Comparison of ENCODE assay signal across 31 mouse cellular contexts in the genomic region with DNA sequence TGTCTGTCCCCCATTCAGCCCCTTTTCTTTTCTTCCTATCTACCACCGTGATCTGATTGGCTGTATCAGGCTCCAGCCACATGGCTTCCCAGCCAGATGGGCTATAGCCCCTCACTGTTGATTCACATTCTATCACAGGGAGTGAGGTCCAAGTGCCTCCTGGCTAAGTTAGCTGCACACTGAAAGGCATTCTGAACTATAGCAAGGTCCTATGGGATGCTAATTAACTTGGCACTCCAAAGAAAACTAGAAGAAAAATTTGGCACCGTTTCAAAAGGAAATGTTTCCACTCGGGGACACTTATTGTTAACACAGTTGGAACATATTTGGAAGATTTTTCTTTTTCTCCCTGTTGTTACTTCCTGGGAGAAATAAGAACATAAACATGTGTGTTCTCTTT. TPM values are rescaled to one million over a fixed set of nuclear protein-coding genes. Genes with fewer than 3 reads are reported as not detected.
DNase-seq lines count a peak whose midpoint lies in the region; ATAC-seq and TF ChIP-seq lines count a peak whose summit lies in the region.
"Had no signal": no experiment of that assay in that cellular context is flagged by ENCODE, and none has a peak within 500 bp of the region (broad histone marks: within the 10 kb centered on the region; RNA-seq: fewer than 3 reads in every experiment).

No protein-coding gene starts in this region.

- WGBS in forebrain, embryonic 14.5 days: 26% methylated on average over 3 of the region's 3 CpGs
- 51% methylated on average over 3 of the region's 3 CpGs for WGBS in forebrain, embryonic 12.5 days
- 36% methylated on average over 3 of the region's 3 CpGs for WGBS in hindbrain, postnatal 0 days
- 47% methylated on average over 3 of the region's 3 CpGs for WGBS in hindbrain, embryonic 13.5 days
- 69% methylated on average over 3 of the region's 3 CpGs for WGBS in midbrain, embryonic 14.5 days
- WGBS in midbrain, embryonic 11.5 days: 88% methylated on average over 3 of the region's 3 CpGs

- peak; percentile 73 for DNase-seq in forebrain, embryonic 14.5 days (ENCODE audit: low spot score)
- peak; percentile 40 for DNase-seq in hindbrain, postnatal 0 days (ENCODE audit: low spot score)
- peak; percentile 26 for DNase-seq in midbrain, embryonic 14.5 days
- DNase-seq in midbrain, embryonic 11.5 days (ENCODE audit: low spot score, missing footprints): no peak
- DNase-seq in Muller cell, postnatal 12 days (ENCODE audit: inconsistent ontology term): peak; percentile 29
- no peak for DNase-seq in right cerebral cortex, postnatal 4 days
- DNase-seq: adrenal gland, adult 2 months; adrenal gland, postnatal 14 days; B cell, adult 2 months; cerebellum, adult 11-12 months; cerebellum, adult 8-10 months; cerebellum, postnatal 10 days; cerebellum, postnatal 36 days; embryo, embryonic 11 days; gastrocnemius, postnatal 25 days; heart, adult 2 months had no signal

- no peak overlapping the region for H3K9ac ChIP-seq in forebrain, embryonic 14.5 days (ENCODE audit: low read length)
- no peak overlapping the region for H3K9ac ChIP-seq in forebrain, embryonic 12.5 days
- H3K9ac ChIP-seq in hindbrain, postnatal 0 days (replicated peaks; ENCODE audit: low read length): no peak overlapping the region
- H3K9ac ChIP-seq in hindbrain, embryonic 13.5 days: no peak overlapping the region
- H3K9ac ChIP-seq in midbrain, embryonic 14.5 days (replicated peaks; ENCODE audit: low read length): no peak overlapping the region
- H3K9ac ChIP-seq in midbrain, embryonic 11.5 days (ENCODE audit: low read length): no peak overlapping the region
- H3K9ac ChIP-seq: embryonic facial prominence, embryonic 15.5 days; hindbrain, embryonic 12.5 days had no signal

- H3K4me3 ChIP-seq in forebrain, embryonic 14.5 days (ENCODE audit: low read depth, low read length): no peak overlapping the region
- no peak overlapping the region for H3K4me3 ChIP-seq in forebrain, embryonic 12.5 days (replicated peaks)
- H3K4me3 ChIP-seq in hindbrain, postnatal 0 days (ENCODE audit: low read length): no peak overlapping the region
- H3K4me3 ChIP-seq in hindbrain, embryonic 13.5 days: no peak overlapping the region
- no peak overlapping the region for H3K4me3 ChIP-seq in midbrain, embryonic 14.5 days (replicated peaks; ENCODE audit: low read depth, low read length)
- no peak overlapping the region for H3K4me3 ChIP-seq in midbrain, embryonic 11.5 days (ENCODE audit: low read depth, low read length)
- H3K4me3 ChIP-seq: embryonic facial prominence, embryonic 15.5 days; heart, adult 2 months; hindbrain, embryonic 12.5 days had no signal

- H3K27me3 ChIP-seq in forebrain, embryonic 14.5 days (replicated peaks; ENCODE audit: control insufficient read depth, insufficient read depth, low read length): no peaks in the 10 kb centered on the region
- H3K27me3 ChIP-seq in forebrain, embryonic 12.5 days: peaks cover 4% of the 10 kb centered on the region; the same call in 1 of the 2 replicates
- no peaks in the 10 kb centered on the region for H3K27me3 ChIP-seq in hindbrain, postnatal 0 days (ENCODE audit: insufficient read depth, low read length)
- H3K27me3 ChIP-seq in hindbrain, embryonic 13.5 days: no peaks in the 10 kb centered on the region
- H3K27me3 ChIP-seq in midbrain, embryonic 14.5 days (ENCODE audit: control insufficient read depth, insufficient read depth, low read length): no peaks in the 10 kb centered on the region
- no peaks in the 10 kb centered on the region for H3K27me3 ChIP-seq in midbrain, embryonic 11.5 days (ENCODE audit: control insufficient read depth, insufficient read depth, low read length)
- H3K27me3 ChIP-seq: embryonic facial prominence, embryonic 15.5 days; hindbrain, embryonic 12.5 days had no signal

- ATAC-seq in forebrain, embryonic 14.5 days: peak; percentile 68; the same call in 1 of the 2 replicates
- no peak for ATAC-seq in forebrain, embryonic 12.5 days (ENCODE audit: low FRiP score)
- ATAC-seq in hindbrain, postnatal 0 days: no peak
- no peak for ATAC-seq in hindbrain, embryonic 13.5 days (ENCODE audit: low FRiP score)
- ATAC-seq in midbrain, embryonic 14.5 days (ENCODE audit: low FRiP score, low TSS enrichment): no peak
- no peak for ATAC-seq in midbrain, embryonic 11.5 days (ENCODE audit: low FRiP score)
- ATAC-seq: hindbrain, embryonic 16.5 days; inflammation-experienced regulatory T-cells, adult 6 months; intestine, embryonic 16.5 days had no signal

- no peaks in the 10 kb centered on the region for H3K9me3 ChIP-seq in forebrain, embryonic 14.5 days (replicated peaks; ENCODE audit: control insufficient read depth, low read length)
- no peaks in the 10 kb centered on the region for H3K9me3 ChIP-seq in forebrain, embryonic 12.5 days
- H3K9me3 ChIP-seq in hindbrain, postnatal 0 days (ENCODE audit: low read length): no peaks in the 10 kb centered on the region
- H3K9me3 ChIP-seq in hindbrain, embryonic 13.5 days: no peaks in the 10 kb centered on the region
- no peaks in the 10 kb centered on the region for H3K9me3 ChIP-seq in midbrain, embryonic 14.5 days (ENCODE audit: control insufficient read depth, low read length)
- H3K9me3 ChIP-seq in midbrain, embryonic 11.5 days (ENCODE audit: control insufficient read depth, low read length): no peaks in the 10 kb centered on the region
- H3K9me3 ChIP-seq: embryonic facial prominence, embryonic 15.5 days; hindbrain, embryonic 12.5 days had no signal

- H3K36me3 ChIP-seq in forebrain, embryonic 14.5 days (ENCODE audit: control insufficient read depth, insufficient read depth, low read length): no peaks in the 10 kb centered on the region
- H3K36me3 ChIP-seq in forebrain, embryonic 12.5 days (replicated peaks): no peaks in the 10 kb centered on the region
- no peaks in the 10 kb centered on the region for H3K36me3 ChIP-seq in hindbrain, postnatal 0 days (ENCODE audit: insufficient read depth, low read length)
- H3K36me3 ChIP-seq in hindbrain, embryonic 13.5 days: no peaks in the 10 kb centered on the region
- H3K36me3 ChIP-seq in midbrain, embryonic 14.5 days (ENCODE audit: control insufficient read depth, insufficient read depth, low read length): no peaks in the 10 kb centered on the region
- no peaks in the 10 kb centered on the region for H3K36me3 ChIP-seq in midbrain, embryonic 11.5 days (ENCODE audit: control insufficient read depth, insufficient read depth, low read length)
- H3K36me3 ChIP-seq: embryonic facial prominence, embryonic 15.5 days; G1E; hindbrain, embryonic 12.5 days had no signal

- H3K4me1 ChIP-seq in forebrain, embryonic 14.5 days (ENCODE audit: control insufficient read depth, insufficient read depth, low read length): no peaks in the 10 kb centered on the region
- H3K4me1 ChIP-seq in forebrain, embryonic 12.5 days: peaks cover 7% of the 10 kb centered on the region; the same call in 1 of the 2 replicates
- H3K4me1 ChIP-seq in hindbrain, postnatal 0 days (ENCODE audit: insufficient read depth, low read length): no peaks in the 10 kb centered on the region
- H3K4me1 ChIP-seq in hindbrain, embryonic 13.5 days (replicated peaks): 0 out of 2 replicates have a peak, but pooled peaks cover 4% of the 10 kb centered on the region
- H3K4me1 ChIP-seq in midbrain, embryonic 14.5 days (ENCODE audit: control insufficient read depth, insufficient read depth, low read length): no peaks in the 10 kb centered on the region
- no peaks in the 10 kb centered on the region for H3K4me1 ChIP-seq in midbrain, embryonic 11.5 days (ENCODE audit: control insufficient read depth, insufficient read depth, low read length)
- H3K4me1 ChIP-seq: embryonic facial prominence, embryonic 15.5 days; hindbrain, embryonic 12.5 days had no signal

- no peak overlapping the region for H3K27ac ChIP-seq in forebrain, embryonic 14.5 days (ENCODE audit: low read depth, low read length)
- no peak overlapping the region for H3K27ac ChIP-seq in forebrain, embryonic 12.5 days
- H3K27ac ChIP-seq in hindbrain, postnatal 0 days: no peak overlapping the region
- no peak overlapping the region for H3K27ac ChIP-seq in hindbrain, embryonic 13.5 days
- no peak overlapping the region for H3K27ac ChIP-seq in midbrain, embryonic 14.5 days (replicated peaks; ENCODE audit: low read depth, low read length)
- H3K27ac ChIP-seq in midbrain, embryonic 11.5 days (ENCODE audit: low read depth, low read length): no peak overlapping the region
- H3K27ac ChIP-seq: embryonic facial prominence, embryonic 15.5 days; heart, adult 2 months; hindbrain, embryonic 12.5 days had no signal

- H3K4me2 ChIP-seq in forebrain, embryonic 14.5 days (ENCODE audit: low read length): no peak overlapping the region
- no peak overlapping the region for H3K4me2 ChIP-seq in forebrain, embryonic 12.5 days
- H3K4me2 ChIP-seq in hindbrain, postnatal 0 days (ENCODE audit: low read depth, low read length): no peak overlapping the region
- H3K4me2 ChIP-seq in hindbrain, embryonic 13.5 days: no peak overlapping the region
- H3K4me2 ChIP-seq in midbrain, embryonic 14.5 days (ENCODE audit: low read length): no peak overlapping the region
- H3K4me2 ChIP-seq in midbrain, embryonic 11.5 days: no peak overlapping the region
- H3K4me2 ChIP-seq: embryonic facial prominence, embryonic 15.5 days; heart, embryonic 11.5 days; hindbrain, embryonic 12.5 days had no signal

- TF ChIP-seq CTCF in hindbrain, postnatal 0 days (IDR thresholded peaks at IDR 0.05; ENCODE audit: low read depth): no peak

RNA-seq across cellular contexts. Expression of a gene that starts 53.4 kb away (rescaled TPM):
- polyA plus RNA-seq in forebrain, embryonic 14.5 days (2014; fragmentation: Nextera tagmentation; extraction: Ambion mirVana): 13.1 and 18.5 TPM in 2 replicates
- polyA plus RNA-seq in forebrain, embryonic 12.5 days (2016; fragmentation: Nextera tagmentation; extraction: Ambion mirVana): 4.6 and 9.8 TPM in 2 replicates
- 5.9 and 13.7 TPM in 2 replicates for total RNA-seq in hindbrain, postnatal 0 days (2014; rRNA removed)
- 20.2 and 26.3 TPM in 2 replicates for polyA plus RNA-seq in hindbrain, postnatal 0 days (2015; fragmentation: Nextera tagmentation; extraction: Ambion mirVana)
- 12.7 and 27.0 TPM in 2 replicates for polyA plus RNA-seq in hindbrain, embryonic 13.5 days (2015; fragmentation: Nextera tagmentation; extraction: Ambion mirVana)
- 6.7 and 7.5 TPM in 2 replicates for polyA plus RNA-seq in midbrain, embryonic 14.5 days (2014; fragmentation: Nextera tagmentation; extraction: Ambion mirVana)
- polyA plus RNA-seq in midbrain, embryonic 11.5 days (2014; fragmentation: Nextera tagmentation; extraction: Ambion mirVana): 0.68 and 0.70 TPM in 2 replicates
- total RNA-seq: adrenal gland, adult 2 months; adrenal gland, postnatal 14 days; CH12.LX; G1E; gastrocnemius, postnatal 25 days; heart, adult 2 months; heart, postnatal 25 days; hematopoietic stem cell, adult 5-6 weeks had no signal
- polyA plus RNA-seq: adrenal gland, adult 2 months; embryonic facial prominence, embryonic 11.5 days; G1E; heart, embryonic 11.5 days; heart, embryonic 14.5 days; heart, postnatal 0 days; inflammation-experienced regulatory T-cells, adult 6 months; intestine, embryonic 16.5 days had no signal

Comparison
In these comparisons a context has a peak if more than half of its experiments do, and no peak if none do; other contexts are left out.
1. DNase-seq: peak in forebrain, embryonic 14.5 days (single experiment), hindbrain, postnatal 0 days (single experiment), midbrain, embryonic 14.5 days (single experiment) and Muller cell, postnatal 12 days (single experiment); none in midbrain, embryonic 11.5 days (single experiment) and right cerebral cortex, postnatal 4 days (single experiment).